Mouse (Mus musculus) adrenal gland, postnatal 14 days (tissue): ENCODE measurements around the gene Prph. TPM values are rescaled to one million over a fixed set of nuclear protein-coding genes. Genes with fewer than 3 reads are reported as not detected.

ENCODE experiments used
- DNase-seq: peaks from one replicate; pipeline ENCODE4 v3.0.0; 2021; ENCODE audit warnings: mixed read lengths
- long read RNA-seq, 2 experiments: library from polyadenylated mRNA; stranded (forward); transcript quantifications; one replicate each; pipeline ENCODE4 v2.0.0; 2021
- total RNA-seq: library from RNA; stranded (reverse); gene quantifications from 2 replicates; pipeline ENCODE4 v1.2.3, GENCODE M21; 2021

The Prph gene
- total RNA-seq, result 6.5 and 25.2 TPM in 2 replicates
- long read RNA-seq, experiment 1, partial matches to known transcripts, result 2 of 8 reads
- long read RNA-seq, experiment 1, other reads (novel, unspliced or antisense), result 2 of 8 reads
- long read RNA-seq, experiment 2, transcript Prph-201 (9 exons, 1,757 nt), result major isoform, 6 of 10 reads
- long read RNA-seq, experiment 2, partial matches to known transcripts, result 4 of 10 reads
- long read RNA-seq, experiment 2, other reads (novel, unspliced or antisense), result 0 of 10 reads

DNA sequence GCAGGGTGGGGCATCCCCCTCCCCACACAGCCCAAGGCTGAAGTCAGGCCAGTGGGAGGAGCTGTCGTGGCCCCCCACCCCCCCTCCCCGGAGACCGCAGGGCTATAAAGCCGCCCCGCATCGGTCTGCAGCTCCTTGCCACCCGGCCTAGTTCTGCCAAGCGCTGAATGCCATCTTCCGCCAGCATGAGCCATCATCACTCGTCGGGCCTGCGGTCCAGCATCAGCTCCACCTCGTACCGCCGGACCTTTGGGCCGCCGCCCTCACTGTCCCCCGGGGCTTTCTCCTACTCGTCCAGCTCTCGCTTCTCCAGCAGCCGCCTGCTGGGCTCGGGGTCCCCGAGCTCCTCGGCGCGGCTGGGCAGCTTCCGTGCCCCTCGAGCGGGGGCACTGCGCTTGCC lies at the start of gene Prph:
TSS of gene Prph (plus strand) at position 135 of the 400 bp plus-strand sequence.
- DNase-seq, result no peak

DNA sequence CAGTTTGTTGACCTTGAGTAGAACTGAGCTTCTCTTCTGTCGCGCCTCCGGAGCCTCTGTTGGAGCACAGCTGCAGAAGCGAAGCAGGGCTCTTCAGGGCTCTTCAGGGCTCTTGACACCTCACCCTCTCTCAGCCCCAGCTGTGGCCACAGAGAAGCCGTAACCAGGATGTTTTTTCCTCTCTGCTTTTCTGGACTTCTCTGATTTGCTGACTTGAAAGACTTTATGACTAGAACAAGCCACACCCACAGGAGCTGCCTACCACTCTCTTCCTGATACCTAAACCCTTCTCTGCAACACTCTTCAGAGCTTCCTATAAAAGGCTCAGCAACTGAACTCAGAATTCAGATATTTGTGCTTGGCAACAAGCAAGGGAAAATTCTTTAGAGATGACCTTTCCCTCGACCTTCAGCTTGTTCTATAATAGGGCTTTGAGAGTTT lies 46.2 kb upstream of the Prph start:
- DNase-seq, result peak; percentile 19

DNA sequence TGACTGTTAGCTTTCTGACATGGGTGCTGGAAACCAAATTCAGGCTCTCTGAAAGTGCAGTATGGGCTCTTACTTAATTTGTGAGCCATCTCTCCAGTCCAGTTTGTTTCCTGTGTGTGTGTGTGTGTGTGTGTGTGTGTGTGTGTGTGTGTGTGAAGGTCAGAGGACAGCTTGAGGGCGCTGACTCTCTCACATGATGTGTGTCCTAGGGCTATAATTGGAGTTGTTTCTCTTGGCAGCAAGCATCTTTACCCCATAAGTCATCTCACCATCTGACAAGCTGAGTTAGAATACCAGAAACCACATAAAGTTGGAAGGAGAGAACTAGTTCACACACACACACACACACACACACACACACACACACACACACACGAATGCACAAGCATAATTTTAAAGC lies 44.1 kb upstream of the Prph start:
- DNase-seq, result no peak

GRCm38 (mm10) chr15:99011946-99012345 lies 43.0 kb upstream of the Prph start:
- no peak for DNase-seq

GRCm38 (mm10) chr15:99014496-99015030 lies 40.4 kb upstream of the Prph start:
- no peak for DNase-seq

- DNase-seq, result no peak
Measured at GRCm38 (mm10) chr15:99017355-99017761, 37.6 kb upstream of the Prph start.

- DNase-seq, result no peak
Measured at GRCm38 (mm10) chr15:99017986-99018385, 37.0 kb upstream of the Prph start.

- no peak for DNase-seq
Measured at GRCm38 (mm10) chr15:99018630-99019029, 36.3 kb upstream of the Prph start.

DNA sequence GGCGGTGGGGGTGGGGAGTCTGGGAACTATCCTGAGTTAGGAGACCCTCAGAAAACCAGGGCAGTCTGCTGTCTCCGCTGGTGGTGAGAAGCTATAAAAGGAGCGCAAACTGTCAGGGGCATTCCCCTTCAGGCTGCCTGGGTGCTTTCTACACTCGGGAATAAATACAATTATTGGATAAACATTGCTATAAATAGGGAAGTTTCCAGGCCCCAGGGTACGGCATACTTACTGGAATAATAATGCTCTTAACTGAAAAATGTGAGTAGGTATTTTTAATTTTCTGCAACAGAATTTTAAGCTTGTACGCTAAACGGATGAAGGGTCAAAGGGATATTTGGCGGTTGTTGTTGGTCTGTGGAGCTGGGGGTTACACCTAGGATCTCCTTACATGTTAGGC lies 35.5 kb upstream of the Prph start:
- DNase-seq, result no peak

GRCm38 (mm10) chr15:99020171-99020570 lies 34.8 kb upstream of the Prph start:
- DNase-seq, result no peak

DNA sequence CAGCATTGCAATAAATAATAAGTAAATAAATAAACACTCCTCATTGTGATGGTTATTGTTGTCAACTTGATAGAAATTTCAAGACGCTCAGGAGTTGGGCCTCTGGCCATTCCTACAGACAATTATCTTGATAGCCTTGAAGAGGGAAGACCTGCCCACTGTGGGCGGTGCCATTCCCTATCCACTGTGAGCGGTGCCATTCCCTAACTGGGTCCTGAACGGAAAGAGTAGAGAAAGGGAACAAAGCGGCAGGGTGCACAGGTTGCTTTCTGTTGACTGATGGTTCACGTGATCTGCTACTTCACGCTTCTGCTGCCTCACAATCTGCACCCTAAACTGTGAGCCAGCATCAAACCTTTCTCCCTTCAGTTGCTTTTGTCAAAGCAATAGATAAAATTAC lies 33.7 kb upstream of the Prph start:
- no peak for DNase-seq

- peak; percentile 89 for DNase-seq
Measured at GRCm38 (mm10) chr15:99024668-99025314, 30.2 kb upstream of the Prph start.

- no peak for DNase-seq
Measured at GRCm38 (mm10) chr15:99025414-99025813, 29.6 kb upstream of the Prph start.

DNA sequence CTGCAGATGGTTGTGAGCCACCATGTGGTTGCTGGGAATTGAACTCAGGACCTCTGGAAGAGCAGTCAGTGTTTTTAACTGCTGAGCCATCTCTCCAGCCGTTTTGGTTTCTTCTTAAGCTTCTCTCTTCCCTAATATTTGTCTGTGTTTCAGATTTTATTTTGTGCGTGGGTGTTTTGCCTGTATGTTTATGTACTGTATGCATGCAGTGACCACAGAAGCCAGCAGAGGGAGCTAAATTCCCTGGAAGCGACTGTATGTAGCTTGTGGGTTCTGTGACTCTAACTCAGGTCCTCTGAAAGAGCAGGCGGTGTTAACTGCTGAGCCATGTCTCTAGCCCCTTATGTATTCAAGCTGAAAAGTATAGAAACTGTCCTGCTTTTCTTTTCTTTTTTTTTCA lies 28.7 kb upstream of the Prph start:
- DNase-seq, result peak; percentile 52

DNA sequence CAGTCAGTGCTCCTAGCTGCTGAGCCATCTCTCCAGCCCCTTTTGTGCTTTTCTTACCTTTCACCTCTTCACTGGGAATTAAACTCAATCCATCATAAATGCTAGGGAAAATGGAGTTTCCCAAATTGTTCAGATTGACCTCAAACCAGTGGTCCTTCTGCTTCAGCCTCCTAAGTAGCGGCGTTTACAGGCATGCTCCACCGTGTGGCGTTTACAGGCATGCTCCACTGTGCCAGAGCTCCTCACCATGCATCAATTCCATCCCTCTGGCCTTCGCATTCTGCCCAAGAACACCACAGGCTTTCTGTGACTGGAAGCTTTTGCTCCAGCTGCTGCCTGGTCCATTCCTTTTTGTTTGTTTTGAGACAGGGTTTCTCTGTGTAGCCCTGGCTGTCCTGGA lies 27.9 kb upstream of the Prph start:
- DNase-seq, result no peak

GRCm38 (mm10) chr15:99028874-99029458 lies 26.0 kb upstream of the Prph start:
- DNase-seq, result no peak

DNA sequence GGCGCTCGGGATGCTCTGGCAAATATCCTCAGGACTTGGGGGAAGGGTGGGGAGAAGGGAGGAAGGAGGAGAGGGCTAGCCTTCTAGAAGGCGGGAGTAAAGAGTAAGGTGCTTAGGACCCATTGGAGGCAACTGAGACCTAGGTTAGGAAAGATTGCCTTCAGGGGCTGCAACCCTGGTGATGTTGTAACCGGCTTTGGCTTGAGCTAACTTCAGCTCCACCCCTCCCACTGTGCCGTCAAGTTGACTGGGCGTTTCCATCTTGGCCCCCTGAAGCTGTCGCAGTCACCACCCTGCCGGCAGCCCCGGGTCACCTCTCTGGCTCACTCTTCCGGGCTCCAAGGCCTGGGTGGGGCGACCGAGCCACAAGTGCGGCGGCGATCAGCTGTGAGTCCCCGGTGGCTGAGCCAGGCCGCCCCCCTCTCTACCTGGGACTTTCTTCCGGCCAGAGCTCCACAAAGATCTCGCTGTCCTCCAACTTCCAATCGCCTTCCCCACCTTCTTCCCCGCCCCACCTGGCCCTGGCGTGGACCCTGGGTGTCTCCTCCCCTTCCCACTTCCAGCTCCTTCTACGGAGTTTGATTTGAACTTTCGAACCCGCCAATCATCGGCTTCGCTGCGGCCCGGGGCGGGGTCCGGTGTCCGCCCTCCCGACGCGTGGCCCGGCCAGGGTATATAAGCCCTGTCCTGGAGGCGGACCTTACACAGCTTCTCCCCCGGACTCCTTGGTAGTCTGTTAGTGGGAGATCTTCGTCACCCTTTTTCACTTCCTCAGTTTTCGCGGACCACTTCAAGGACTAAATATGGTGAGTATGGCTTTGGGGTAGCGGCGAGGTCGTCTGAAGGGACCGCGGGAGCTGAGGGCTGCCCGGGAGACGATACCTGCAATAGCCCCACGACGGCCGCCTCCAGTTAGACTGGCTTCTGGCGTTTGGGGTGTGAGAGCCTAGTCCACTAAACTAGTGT lies 25.1 kb upstream of the Prph start, which contains the start of gene Tuba1c:
TSS of gene Tuba1c (plus strand) at position 273 of the 966 bp plus-strand sequence.
- peak; percentile 98 for DNase-seq

DNA sequence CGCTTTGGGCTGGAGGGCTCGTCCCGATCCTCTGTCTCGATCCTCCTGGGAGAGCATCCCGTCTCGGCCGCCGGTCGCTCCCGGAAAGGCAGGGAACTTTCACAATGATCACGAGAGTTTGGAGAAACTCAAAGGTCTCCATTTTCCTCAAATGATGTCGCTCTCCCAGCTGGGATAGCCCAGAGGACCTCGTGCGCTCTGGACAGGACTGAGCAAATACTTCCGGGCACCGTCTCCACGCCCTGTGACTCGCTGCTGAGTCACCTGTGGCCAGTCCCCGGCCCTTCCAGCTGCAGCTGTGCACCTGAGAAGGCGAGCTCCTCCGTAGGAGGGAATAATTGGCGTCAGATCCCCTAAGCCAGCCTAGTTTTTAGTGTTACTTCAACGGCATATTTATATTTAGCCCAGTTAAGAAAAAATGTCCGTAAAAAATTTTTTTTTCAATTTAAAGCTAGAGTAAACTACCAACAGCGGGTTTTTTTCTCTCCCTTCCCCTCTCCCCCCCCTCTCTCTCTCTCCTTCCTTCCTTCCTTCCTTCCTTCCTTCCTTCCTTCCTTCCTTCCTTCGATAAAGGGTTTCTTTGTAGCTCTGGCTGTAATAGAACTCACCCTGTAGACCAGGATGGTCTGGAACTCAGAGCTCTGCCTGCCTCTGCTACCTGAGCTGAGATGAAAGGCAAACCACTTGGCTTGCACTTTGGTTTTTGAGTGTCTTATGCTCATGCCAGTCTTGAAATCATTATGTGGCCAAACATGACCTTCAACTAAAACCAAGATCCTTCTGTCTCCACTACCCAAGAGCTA lies 24.2 kb upstream of the Prph start:
- peak; percentile 84 for DNase-seq

- no peak for DNase-seq
Measured at GRCm38 (mm10) chr15:99031388-99031675, 23.6 kb upstream of the Prph start.

DNA sequence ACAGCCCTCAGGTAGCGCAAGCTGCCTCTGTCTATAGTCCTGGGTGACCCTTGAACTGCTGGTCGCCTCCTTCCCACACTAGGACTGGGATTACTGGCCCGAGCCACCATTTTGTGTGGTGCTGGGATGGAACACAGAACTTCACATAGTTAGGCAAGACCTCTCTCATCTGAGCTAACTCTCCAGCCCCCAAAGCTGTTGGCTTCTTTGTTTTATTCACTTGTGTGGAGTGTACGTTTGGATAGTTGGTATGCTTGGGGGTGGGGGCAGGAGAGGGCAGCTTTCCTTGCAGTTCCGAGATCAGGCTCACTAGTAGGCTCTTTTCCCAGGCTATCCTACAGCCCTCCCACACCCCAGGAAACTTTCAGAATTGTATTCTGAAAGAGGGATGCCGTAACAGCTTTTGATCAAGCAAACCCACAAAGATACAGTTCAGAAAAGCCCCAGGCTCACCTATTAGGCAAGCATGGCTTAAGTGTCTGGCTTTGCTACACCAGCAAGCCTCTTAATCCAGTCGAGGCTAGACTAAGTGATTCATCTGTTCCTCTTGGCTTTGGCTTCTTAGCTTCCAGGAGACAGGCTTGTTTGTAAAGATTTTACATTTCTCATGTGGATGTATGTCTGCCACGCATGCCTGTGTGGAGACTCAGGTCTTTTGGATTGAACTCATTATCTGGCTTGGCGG lies 22.8 kb upstream of the Prph start:
- DNase-seq, result no peak

DNA sequence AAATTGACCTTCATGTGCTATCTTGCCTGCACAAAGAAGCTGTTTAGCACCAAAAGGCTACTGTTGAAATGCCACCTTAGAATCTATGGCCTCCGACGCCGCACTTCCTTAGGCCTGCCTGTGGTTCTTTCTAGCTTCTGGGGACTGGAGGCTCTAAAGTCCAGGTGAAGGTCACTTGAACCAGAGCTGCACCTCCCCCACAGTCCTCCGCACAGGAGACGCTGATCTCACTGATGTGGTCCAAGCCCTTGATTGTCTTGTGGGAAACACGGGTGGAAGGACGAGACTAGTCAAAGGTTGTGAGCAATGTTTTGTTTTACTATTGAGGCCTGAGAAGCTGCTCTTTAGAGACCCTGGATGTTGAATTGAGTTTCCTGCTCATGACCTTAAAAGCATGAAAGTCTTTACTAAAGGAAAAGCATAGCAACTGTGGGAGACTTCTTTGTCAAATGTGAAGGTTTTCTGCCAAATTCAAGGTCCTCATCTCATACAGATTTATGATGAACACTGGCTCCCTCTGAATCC lies 22.2 kb upstream of the Prph start:
- DNase-seq, result peak; percentile 60
